Mouse (Mus musculus) embryonic fibroblast, embryonic 13.5 days (primary cell): ENCODE measurements around the gene Gm16181. TPM values are rescaled to one million over a fixed set of nuclear protein-coding genes. Genes with fewer than 3 reads are reported as not detected.
A peak's percentile ranks its signal among the peaks of the same experiment; 100 is the strongest.

ENCODE experiments used
- H3K27ac ChIP-seq: 2 replicates; pipeline ENCODE4 v1.5.1; 2012; ENCODE audit warnings: low read length, control low read depth, inconsistent platforms; ENCODE audit not compliant: insufficient read depth
- H3K4me1 ChIP-seq: 2 replicates; pipeline ENCODE4 v1.6.1; 2011; ENCODE audit warnings: low read length; ENCODE audit not compliant: control insufficient read depth, insufficient read depth
- H3K4me3 ChIP-seq: 2 replicates; pipeline ENCODE4 v1.5.1; 2011; ENCODE audit warnings: mild to moderate bottlenecking, control low read depth, low read length; ENCODE audit not compliant: insufficient read depth
- CTCF ChIP-seq: IDR thresholded peaks from 2 replicates; pipeline ENCODE4 v1.5.1; 2011; ENCODE audit warnings: mild to moderate bottlenecking, control low read depth, low read length, moderate library complexity, borderline replicate concordance; ENCODE audit not compliant: insufficient read depth
- POLR2A ChIP-seq: IDR thresholded peaks from 2 replicates; pipeline ENCODE4 v1.6.1; 2011; ENCODE audit warnings: low read depth, mild to moderate bottlenecking, control low read depth, low read length, moderate library complexity
- polyA plus RNA-seq: library from polyadenylated mRNA; stranded (reverse); fragments of >200 nt; gene quantifications from 2 replicates; pipeline ENCODE4 v1.2.4, GENCODE M21; 2011; ENCODE audit warnings: low read depth; ENCODE audit not compliant: missing spikeins, insufficient read length

Gm16181 gene
- not detected in 2 replicates for polyA plus RNA-seq

DNA sequence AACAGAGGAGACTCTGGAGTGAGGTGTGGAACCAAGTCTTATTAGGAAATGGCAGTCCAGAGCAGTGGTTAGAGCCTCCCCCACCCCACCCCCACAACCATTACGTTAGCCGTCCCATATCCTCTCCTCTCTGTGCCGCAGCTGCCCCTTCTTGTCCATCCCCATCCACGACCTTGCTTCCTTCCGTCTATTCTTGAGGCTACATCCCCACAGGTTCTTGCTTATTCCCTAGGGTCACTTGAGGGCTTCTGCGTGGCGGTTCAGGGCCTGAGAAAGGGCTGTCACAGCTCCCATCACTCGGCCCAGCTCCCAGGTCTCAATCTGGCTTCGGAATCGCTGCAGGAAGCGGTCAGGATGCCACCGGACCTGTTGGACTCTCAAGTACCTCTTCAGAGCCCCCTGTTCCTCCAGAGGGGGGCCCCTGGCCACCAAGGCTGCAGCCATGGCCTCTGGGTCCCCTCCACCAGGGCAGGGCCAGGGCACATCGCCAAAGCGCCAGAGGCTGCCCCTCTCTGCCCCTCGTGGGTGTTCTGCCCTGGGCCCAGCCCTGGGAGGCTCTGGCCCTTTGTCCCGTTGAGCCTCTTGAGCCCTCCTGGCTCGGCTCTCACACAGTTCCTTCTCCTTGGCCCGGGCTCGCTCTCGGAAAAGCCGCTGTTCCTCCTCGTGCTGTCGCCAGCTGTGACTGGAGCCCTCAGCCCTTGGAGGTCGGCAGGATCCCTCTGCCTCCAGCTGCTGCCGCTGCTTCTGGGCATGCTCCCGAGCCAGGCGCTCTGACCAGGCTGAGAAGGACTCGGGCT lies at the start of gene Gm16181:
Gm16181 (plus strand) TSS at position 679 of the 797 bp plus-strand sequence.
- H3K4me3 ChIP-seq: no peak within 1 kb of the TSS

DNA sequence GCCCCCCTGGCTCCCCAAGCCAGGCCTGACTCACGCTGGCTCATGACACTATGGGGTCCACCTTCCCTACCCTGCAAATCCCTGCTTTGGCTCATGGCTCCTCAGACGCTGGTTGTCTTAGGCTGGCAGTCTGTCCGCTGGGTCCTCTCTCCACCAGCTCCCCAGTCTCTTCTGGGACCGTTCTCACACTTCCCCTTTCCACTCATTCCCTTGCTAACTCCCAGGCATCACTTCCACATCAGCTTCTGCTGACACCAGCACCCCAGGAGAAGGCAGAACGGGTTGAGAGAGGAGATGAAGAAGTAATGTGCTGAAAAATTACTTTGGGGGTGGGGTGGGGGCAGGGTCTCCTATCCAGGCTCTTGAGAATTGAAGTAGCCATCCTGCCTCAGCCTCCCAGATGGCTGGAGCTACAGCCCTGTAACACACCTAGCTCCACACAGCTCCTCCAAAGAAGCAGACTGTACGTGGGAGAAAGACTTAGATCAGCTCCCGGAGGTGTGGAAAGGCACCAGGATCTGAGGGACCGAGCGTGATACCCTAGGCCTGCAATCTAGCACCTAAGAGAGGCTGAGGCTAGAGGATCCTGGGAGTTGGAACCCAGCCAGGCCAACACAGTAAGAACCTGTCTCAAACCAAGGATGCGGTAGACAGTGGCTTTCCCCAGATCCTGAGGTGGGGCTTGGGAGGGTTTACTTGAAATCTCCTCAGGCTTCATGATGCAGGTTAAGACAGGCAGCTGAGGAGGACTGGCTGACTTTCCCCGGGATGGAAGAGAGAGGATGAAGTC lies 48.0 kb upstream of the Gm16181 start:
- TF ChIP-seq POLR2A: no peak
- no peak for TF ChIP-seq CTCF
- Histone ChIP-seq H3K4me3 (no peak overlapping the region), H3K4me1 (peaks cover 3% of the 10 kb centered on the region; the same call in 1 of the 2 replicates), H3K27ac (no peak overlapping the region)

More for the DNA sequence above, at the start of gene Gm16181:
- Histone ChIP-seq H3K27ac (no peak within 1 kb of the TSS), H3K4me1 (peaks cover 1% of the 10 kb centered on the region)
- TF ChIP-seq CTCF (no peak), POLR2A (no peak)

DNA sequence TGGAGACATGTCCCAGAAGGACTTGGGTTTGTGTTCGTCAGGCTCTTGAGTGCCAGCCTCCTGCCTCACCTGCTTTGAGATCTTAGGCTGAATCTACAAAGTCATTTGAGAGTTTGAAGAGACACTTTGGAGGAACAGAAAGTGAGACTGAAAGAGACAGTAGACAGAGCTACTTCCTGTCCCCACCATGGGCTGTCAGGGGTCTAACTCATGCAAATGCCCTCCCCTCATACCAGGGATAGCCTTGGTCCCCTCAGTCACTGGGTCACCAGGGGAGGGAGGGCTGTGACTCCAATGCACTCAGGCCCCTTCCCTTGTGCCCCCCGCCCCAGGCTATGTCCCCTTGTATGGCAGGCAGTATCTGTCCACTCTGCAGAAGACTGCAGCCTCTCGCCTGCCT lies 47.3 kb upstream of the Gm16181 start:
- Histone ChIP-seq H3K4me3 (no peak overlapping the region), H3K4me1 (peaks cover 3% of the 10 kb centered on the region; the same call in 1 of the 2 replicates), H3K27ac (no peak overlapping the region)
- TF ChIP-seq POLR2A: no peak
- TF ChIP-seq CTCF: no peak

DNA sequence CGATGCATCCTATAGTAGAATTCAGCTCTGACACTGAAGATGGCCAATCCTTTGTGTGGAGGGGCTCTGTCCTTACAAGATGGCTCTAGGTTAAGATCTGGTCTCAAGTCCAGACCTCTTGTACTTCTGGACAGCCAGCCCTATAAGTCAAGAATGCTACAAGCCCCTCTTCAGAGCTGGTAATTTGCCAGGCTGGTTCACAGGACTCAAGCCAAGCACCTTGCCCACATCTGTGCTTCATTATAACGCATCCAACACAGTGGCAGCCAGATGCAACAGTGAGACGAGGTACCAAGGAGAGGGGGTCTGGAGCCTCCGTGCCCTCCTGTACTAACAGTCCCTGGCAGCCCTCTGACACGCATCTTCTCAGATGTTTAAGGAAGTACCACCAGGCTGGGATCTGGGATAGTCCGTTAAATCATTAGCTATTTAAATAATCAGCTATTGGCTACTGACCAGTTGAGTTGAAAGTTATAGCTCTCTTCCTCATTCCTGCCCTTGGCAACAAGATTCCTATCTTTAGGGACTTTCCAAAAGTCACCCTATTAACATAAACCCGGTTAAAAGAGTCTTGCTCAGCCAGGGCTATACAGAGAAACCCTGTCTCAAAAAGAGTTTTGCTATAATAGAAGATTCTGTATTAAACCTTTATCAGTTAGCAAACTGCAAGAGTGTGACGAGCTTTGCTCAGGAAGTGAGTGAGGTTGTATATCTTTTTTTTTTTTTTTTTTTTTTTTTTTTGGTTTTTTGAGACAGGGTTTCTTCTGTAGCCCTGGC lies 46.2 kb upstream of the Gm16181 start:
- no peak for TF ChIP-seq CTCF
- TF ChIP-seq POLR2A: no peak
- H3K4me3 ChIP-seq: no peak overlapping the region
- no peak overlapping the region for H3K27ac ChIP-seq
- H3K4me1 ChIP-seq: peaks cover 3% of the 10 kb centered on the region; the same call in 1 of the 2 replicates

DNA sequence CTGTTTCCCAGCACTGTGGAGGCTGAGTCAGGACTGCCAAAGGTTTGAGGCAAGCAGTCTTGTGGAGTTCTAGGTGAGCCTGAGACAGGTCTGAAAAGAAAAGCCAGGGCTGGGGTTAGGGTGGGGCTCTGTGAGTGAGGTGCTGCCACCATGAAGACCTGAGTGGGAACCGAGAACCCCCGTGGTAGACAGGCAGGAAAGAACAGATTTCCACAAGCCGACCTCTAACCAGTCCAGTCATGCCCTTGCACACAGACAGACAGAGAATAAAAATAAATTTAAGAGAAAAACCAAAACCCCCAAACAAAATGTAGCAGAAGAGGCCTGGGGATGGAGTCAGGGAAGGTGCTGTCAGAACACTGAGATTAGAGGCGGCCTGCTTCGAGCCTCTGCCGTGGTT lies 45.3 kb upstream of the Gm16181 start:
- Histone ChIP-seq H3K4me1 (peaks cover 3% of the 10 kb centered on the region; the same call in 1 of the 2 replicates), H3K27ac (no peak overlapping the region), H3K4me3 (no peak overlapping the region)
- TF ChIP-seq POLR2A (no peak), CTCF (no peak)

DNA sequence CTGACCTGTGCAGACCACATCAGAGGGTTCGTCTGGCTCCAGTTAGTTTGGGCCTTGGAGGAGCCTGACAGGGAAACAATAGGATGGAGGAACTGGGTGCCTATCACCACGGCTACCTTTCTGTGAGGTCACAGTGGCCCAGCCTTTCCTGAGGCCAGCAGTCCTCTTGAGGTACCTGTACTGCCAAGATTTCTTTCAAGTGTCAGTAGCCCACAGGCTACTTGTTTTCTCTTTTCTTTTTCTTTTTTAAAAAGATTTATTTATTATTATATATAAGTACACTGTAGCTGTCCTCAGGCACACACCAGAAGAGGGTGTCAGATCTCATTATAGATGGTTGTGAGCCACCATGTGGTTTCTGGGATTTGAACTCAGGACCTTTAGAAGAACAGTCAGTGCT lies 44.7 kb upstream of the Gm16181 start, which contains the start of gene Aif1:
Aif1 (minus strand) TSS at position 101 of the 400 bp plus-strand sequence.
- H3K27ac ChIP-seq: no peak within 1 kb of the TSS
- TF ChIP-seq POLR2A (no peak), CTCF (no peak)
- H3K4me1 ChIP-seq: peaks cover 3% of the 10 kb centered on the region; the same call in 1 of the 2 replicates
- no peak within 1 kb of the TSS for H3K4me3 ChIP-seq

DNA sequence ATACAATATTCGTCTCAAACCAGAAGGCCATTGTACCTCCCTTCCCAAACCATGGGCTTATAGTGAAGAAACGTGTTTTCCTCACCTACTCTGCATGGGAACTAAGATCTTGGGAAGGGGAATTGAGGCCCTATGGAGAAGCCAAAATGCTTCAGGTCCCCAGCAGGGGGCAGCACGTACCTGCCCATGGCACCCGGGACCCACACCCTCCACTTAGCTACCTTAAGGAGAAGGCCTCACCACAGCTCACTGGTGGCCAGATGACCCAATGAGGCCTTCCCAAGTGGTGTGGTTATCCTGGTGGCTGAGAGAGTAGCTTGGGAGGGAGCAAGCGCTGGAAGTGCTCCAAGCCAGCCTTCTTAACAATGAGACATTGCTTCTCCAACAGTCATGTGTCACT lies 42.1 kb upstream of the Gm16181 start:
- Histone ChIP-seq H3K4me1 (peaks cover 3% of the 10 kb centered on the region; the same call in 1 of the 2 replicates), H3K27ac (no peak overlapping the region), H3K4me3 (no peak overlapping the region)
- TF ChIP-seq POLR2A (no peak), CTCF (peak; percentile 81)

DNA sequence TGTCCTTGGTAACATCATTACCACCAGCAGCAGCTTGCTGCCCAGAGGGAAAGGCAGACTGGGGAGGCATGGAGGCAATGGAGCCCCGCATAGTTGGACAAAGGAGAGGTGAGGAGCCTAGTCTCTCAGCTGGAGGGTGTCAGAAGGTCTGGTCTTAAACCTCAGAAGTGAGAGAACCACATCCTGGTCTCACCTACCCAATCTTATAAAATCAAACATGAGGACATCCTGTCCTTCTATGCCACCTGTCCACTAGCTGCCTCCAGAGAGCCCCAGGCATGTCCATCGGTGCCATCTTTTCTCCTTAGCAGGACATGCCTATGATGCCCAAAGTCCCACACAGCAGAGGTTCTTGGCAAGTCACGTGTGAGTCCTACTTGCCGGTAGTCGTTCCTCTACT lies 40.5 kb upstream of the Gm16181 start:
- Histone ChIP-seq H3K27ac (no peak overlapping the region), H3K4me1 (no peaks in the 10 kb centered on the region), H3K4me3 (no peak overlapping the region)
- TF ChIP-seq CTCF (no peak), POLR2A (no peak)
